ENCODE assay signal across 23 mouse cellular contexts in the genomic region with DNA sequence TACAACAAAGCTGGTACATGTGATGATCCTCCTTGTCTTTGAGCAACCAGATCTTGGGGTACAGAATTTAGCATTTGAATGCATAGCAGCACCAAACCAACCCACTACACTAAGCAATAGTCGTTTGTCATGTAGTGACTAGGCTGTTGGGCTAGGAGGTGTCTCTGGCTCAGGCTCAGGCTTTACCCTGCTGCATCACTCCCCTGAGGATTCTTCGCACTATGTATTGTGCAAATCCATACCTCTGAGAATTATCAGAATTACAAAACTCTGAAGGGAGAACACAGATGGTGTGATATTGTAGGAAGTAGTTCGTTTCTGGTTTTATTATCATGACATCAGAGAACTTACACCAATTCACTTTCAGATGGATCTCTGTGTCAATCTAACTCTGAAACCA. TPM values are rescaled to one million over a fixed set of nuclear protein-coding genes. Genes with fewer than 3 reads are reported as not detected.
"Had no signal": no experiment of that assay in that cellular context is flagged by ENCODE, and none has a peak within 500 bp of the region (broad histone marks: within the 10 kb centered on the region; RNA-seq: fewer than 3 reads in every experiment).

No protein-coding gene starts in this region.

- H3K4me1 ChIP-seq: limb, embryonic 10.5 days; limb, embryonic 13.5 days; midbrain, embryonic 10.5 days; midbrain, embryonic 13.5 days had no signal

- H3K4me3 ChIP-seq: limb, embryonic 10.5 days; limb, embryonic 13.5 days; midbrain, embryonic 10.5 days; midbrain, embryonic 13.5 days had no signal

- H3K27me3 ChIP-seq: limb, embryonic 13.5 days; midbrain, embryonic 13.5 days had no signal

- H3K27ac ChIP-seq: limb, embryonic 10.5 days; limb, embryonic 13.5 days; liver, embryonic 14.5 days; midbrain, embryonic 10.5 days; midbrain, embryonic 13.5 days had no signal

- DNase-seq: kidney, adult 18-20 months; kidney, adult 9 months; kidney, postnatal 4 days; liver; liver, postnatal 0 days; lung, embryonic 14.5 days; lung, postnatal 36 days; right cerebral cortex, postnatal 25 days; thymus, adult 18-20 months; thymus, postnatal 36 days had no signal

- H3K36me3 ChIP-seq: limb, embryonic 10.5 days; limb, embryonic 13.5 days; midbrain, embryonic 10.5 days; midbrain, embryonic 13.5 days had no signal

- ATAC-seq: liver, postnatal 0 days; lung, postnatal 0 days; midbrain, embryonic 13.5 days had no signal

- H3K9me3 ChIP-seq: limb, embryonic 10.5 days; limb, embryonic 13.5 days; midbrain, embryonic 10.5 days; midbrain, embryonic 13.5 days had no signal

- H3K9ac ChIP-seq: limb, embryonic 13.5 days; liver, embryonic 14.5 days; liver, postnatal 0 days; lung, embryonic 14.5 days; midbrain, embryonic 13.5 days had no signal

- H3K4me2 ChIP-seq: limb, embryonic 13.5 days; lung, embryonic 14.5 days; midbrain, embryonic 13.5 days had no signal

RNA-seq across cellular contexts. Expression of a gene that starts 15.3 kb away (rescaled TPM):
- total RNA-seq: layer of hippocampus, adult 18-20 months; layer of hippocampus, postnatal 25 days; left cerebral cortex, adult 18-20 months; left cerebral cortex, postnatal 25 days; midbrain, postnatal 0 days had no signal
- polyA plus RNA-seq: limb, embryonic 10.5 days; lung, embryonic 14.5 days; lung, postnatal 0 days; midbrain, embryonic 10.5 days; midbrain, embryonic 13.5 days; midbrain, postnatal 0 days; neural tube, embryonic 11.5 days; neural tube, embryonic 14.5 days had no signal
